Mouse (Mus musculus): Measurements from ENCODE around the gene Lrrc4b.

- no peak for TF ChIP-seq CTCF (IDR thresholded peaks at IDR 0.05)
- no peak for TF ChIP-seq POLR2A (IDR thresholded peaks at IDR 0.05; ENCODE audit: insufficient read depth, low read depth, low read length)
Observed at GRCm38 (mm10) chr7:44385720-44386119, 43.1 kb upstream of the Lrrc4b start, which contains the start of gene 1700008O03Rik.
